In the genomic region with DNA sequence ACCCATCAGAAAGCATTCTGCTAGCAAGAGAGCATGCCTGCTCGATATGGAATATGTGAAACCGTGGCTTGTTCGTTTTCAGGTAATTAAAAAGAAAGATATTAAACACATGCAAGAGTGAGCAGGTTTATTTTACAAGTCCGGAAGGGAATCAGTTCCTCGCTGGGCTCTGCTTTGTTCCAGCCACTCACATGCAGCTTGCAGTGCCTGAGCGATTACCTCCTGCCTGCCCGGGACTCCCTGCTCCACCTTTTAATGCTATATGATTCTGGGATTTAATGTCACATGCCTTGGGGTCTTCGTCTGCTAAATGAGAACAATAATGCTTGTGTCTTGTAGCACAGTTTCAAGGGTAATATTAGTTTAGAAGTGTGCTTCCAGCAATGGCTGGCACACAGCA, we compare ENCODE assay signal across 31 mouse cellular contexts.
DNase-seq lines count a peak whose midpoint lies in the region; ATAC-seq and TF ChIP-seq lines count a peak whose summit lies in the region.
"Had no signal": no experiment of that assay in that cellular context is flagged by ENCODE, and none has a peak within 500 bp of the region (broad histone marks: within the 10 kb centered on the region; RNA-seq: fewer than 3 reads in every experiment).

No protein-coding gene starts in this region.

- H3K9me3 ChIP-seq in hindbrain, embryonic 12.5 days (replicated peaks) = no peaks in the 10 kb centered on the region
- no peaks in the 10 kb centered on the region for H3K9me3 ChIP-seq in hindbrain, embryonic 10.5 days
- no peaks in the 10 kb centered on the region for H3K9me3 ChIP-seq in hindbrain, embryonic 16.5 days (ENCODE audit: control insufficient read depth, low read length)
- no peaks in the 10 kb centered on the region for H3K9me3 ChIP-seq in hindbrain, embryonic 11.5 days (ENCODE audit: control insufficient read depth, low read length)
- H3K9me3 ChIP-seq in neural tube, embryonic 15.5 days (replicated peaks) = no peaks in the 10 kb centered on the region
- H3K9me3 ChIP-seq: embryonic facial prominence, embryonic 10.5 days; embryonic facial prominence, embryonic 13.5 days; forebrain, embryonic 12.5 days; heart, embryonic 12.5 days; heart, embryonic 15.5 days; intestine, embryonic 15.5 days had no signal

- no peaks in the 10 kb centered on the region for H3K27me3 ChIP-seq in hindbrain, embryonic 12.5 days
- 0 out of 2 replicates have a peak, but pooled peaks cover 10% of the 10 kb centered on the region for H3K27me3 ChIP-seq in hindbrain, embryonic 10.5 days (ENCODE audit: insufficient read depth, poor library complexity, severe bottlenecking)
- H3K27me3 ChIP-seq in hindbrain, embryonic 16.5 days (replicated peaks; ENCODE audit: control insufficient read depth, insufficient read depth, low read length) = no peaks in the 10 kb centered on the region
- no peaks in the 10 kb centered on the region for H3K27me3 ChIP-seq in hindbrain, embryonic 11.5 days (ENCODE audit: control insufficient read depth, insufficient read depth, low read length)
- H3K27me3 ChIP-seq in neural tube, embryonic 15.5 days (replicated peaks) = no peaks in the 10 kb centered on the region
- H3K27me3 ChIP-seq: CH12.LX; embryonic facial prominence, embryonic 13.5 days; forebrain, embryonic 12.5 days; heart, embryonic 12.5 days; heart, embryonic 15.5 days; intestine, embryonic 15.5 days; Patski had no signal

- DNase-seq in hindbrain, embryonic 10.5 days (ENCODE audit: low spot score) = no peak
- no peak for DNase-seq in hindbrain, embryonic 11.5 days (ENCODE audit: low spot score)
- peak; percentile 25 for DNase-seq in brain, embryonic 14.5 days (ENCODE audit: low read depth)
- no peak for DNase-seq in c-Kit-positive CD71-positive TER-119-positive erythroid progenitor cells, embryonic 14.5 days (ENCODE audit: low spot score)
- DNase-seq: adrenal gland, postnatal 10 days; adrenal gland, postnatal 36 days; B cell, adult 2 months; cerebellum, adult 11-12 months; cerebellum, adult 8-10 months; cerebellum, postnatal 10 days; cerebellum, postnatal 36 days; embryo, embryonic 11 days; gastrocnemius, postnatal 10 days; gastrocnemius, postnatal 36 days; heart, postnatal 10 days; heart, postnatal 36 days; kidney, adult 11 months had no signal

- H3K36me3 ChIP-seq in hindbrain, embryonic 12.5 days = no peaks in the 10 kb centered on the region
- H3K36me3 ChIP-seq in hindbrain, embryonic 10.5 days = no peaks in the 10 kb centered on the region
- no peaks in the 10 kb centered on the region for H3K36me3 ChIP-seq in hindbrain, embryonic 16.5 days (ENCODE audit: control insufficient read depth, insufficient read depth, low read length)
- no peaks in the 10 kb centered on the region for H3K36me3 ChIP-seq in hindbrain, embryonic 11.5 days (ENCODE audit: control insufficient read depth, insufficient read depth, low read length)
- H3K36me3 ChIP-seq in neural tube, embryonic 15.5 days = no peaks in the 10 kb centered on the region
- H3K36me3 ChIP-seq: embryonic facial prominence, embryonic 10.5 days; embryonic facial prominence, embryonic 13.5 days; forebrain, embryonic 12.5 days; G1E; heart, embryonic 12.5 days; heart, embryonic 15.5 days; intestine, embryonic 15.5 days had no signal

- ATAC-seq in hindbrain, embryonic 12.5 days (ENCODE audit: low FRiP score) = peak; percentile 21; the same call in 1 of the 2 replicates
- peak; percentile 46 for ATAC-seq in hindbrain, embryonic 16.5 days
- ATAC-seq in hindbrain, embryonic 11.5 days (ENCODE audit: low FRiP score) = no peak
- peak; percentile 60 for ATAC-seq in neural tube, embryonic 15.5 days (ENCODE audit: low FRiP score)
- ATAC-seq: forebrain, embryonic 16.5 days; intestine, embryonic 15.5 days; Patski had no signal

- 73% methylated on average over 8 of the region's 8 CpGs for WGBS in hindbrain, embryonic 12.5 days
- 77% methylated on average over 8 of the region's 8 CpGs for WGBS in hindbrain, embryonic 10.5 days
- 51% methylated on average over 8 of the region's 8 CpGs for WGBS in hindbrain, embryonic 16.5 days
- WGBS in hindbrain, embryonic 11.5 days = 81% methylated on average over 8 of the region's 8 CpGs
- 23% methylated on average over 8 of the region's 8 CpGs for WGBS in neural tube, embryonic 15.5 days

- no peak overlapping the region for H3K27ac ChIP-seq in hindbrain, embryonic 12.5 days
- H3K27ac ChIP-seq in hindbrain, embryonic 10.5 days = no peak overlapping the region
- H3K27ac ChIP-seq in hindbrain, embryonic 16.5 days (ENCODE audit: low read depth, low read length) = no peak overlapping the region
- H3K27ac ChIP-seq in hindbrain, embryonic 11.5 days (ENCODE audit: low read depth, low read length) = no peak overlapping the region
- peak overlapping the region; percentile 14 for H3K27ac ChIP-seq in neural tube, embryonic 15.5 days (replicated peaks)
- H3K27ac ChIP-seq: embryonic facial prominence, embryonic 10.5 days; embryonic facial prominence, embryonic 13.5 days; forebrain, embryonic 12.5 days; heart, embryonic 15.5 days; intestine, embryonic 15.5 days had no signal

- no peak overlapping the region for H3K4me3 ChIP-seq in hindbrain, embryonic 12.5 days
- no peak overlapping the region for H3K4me3 ChIP-seq in hindbrain, embryonic 10.5 days
- no peak overlapping the region for H3K4me3 ChIP-seq in hindbrain, embryonic 16.5 days (ENCODE audit: low read length)
- no peak overlapping the region for H3K4me3 ChIP-seq in hindbrain, embryonic 11.5 days (ENCODE audit: low read depth, low read length)
- H3K4me3 ChIP-seq in neural tube, embryonic 15.5 days (replicated peaks) = no peak overlapping the region
- H3K4me3 ChIP-seq: embryonic facial prominence, embryonic 10.5 days; embryonic facial prominence, embryonic 13.5 days; erythroblast, embryonic 14.5 days; forebrain, embryonic 12.5 days; heart, embryonic 12.5 days; heart, embryonic 15.5 days; intestine, embryonic 15.5 days had no signal

- no peak overlapping the region for H3K9ac ChIP-seq in hindbrain, embryonic 12.5 days
- no peak overlapping the region for H3K9ac ChIP-seq in hindbrain, embryonic 16.5 days (ENCODE audit: low read depth, low read length)
- H3K9ac ChIP-seq in hindbrain, embryonic 11.5 days (ENCODE audit: low read depth, low read length) = no peak overlapping the region
- H3K9ac ChIP-seq in neural tube, embryonic 15.5 days (replicated peaks) = no peak overlapping the region
- H3K9ac ChIP-seq: embryonic facial prominence, embryonic 13.5 days; forebrain, embryonic 12.5 days; heart, embryonic 12.5 days; heart, embryonic 15.5 days; intestine, embryonic 15.5 days had no signal

- TF ChIP-seq POLR2A in brain, embryonic 14.5 days (IDR thresholded peaks at IDR 0.05; ENCODE audit: borderline replicate concordance, extremely low read depth, insufficient read depth, insufficient read length, poor library complexity, severe bottlenecking) = no peak

- no peak overlapping the region for H3K4me2 ChIP-seq in hindbrain, embryonic 12.5 days (replicated peaks)
- no peak overlapping the region for H3K4me2 ChIP-seq in hindbrain, embryonic 16.5 days (ENCODE audit: low read length)
- H3K4me2 ChIP-seq in hindbrain, embryonic 11.5 days (replicated peaks; ENCODE audit: low read depth, low read length) = no peak overlapping the region
- peak overlapping the region; percentile 0; the same call in 1 of the 2 replicates for H3K4me2 ChIP-seq in neural tube, embryonic 15.5 days
- H3K4me2 ChIP-seq: embryonic facial prominence, embryonic 13.5 days; forebrain, embryonic 12.5 days; heart, embryonic 12.5 days; heart, embryonic 15.5 days; intestine, embryonic 15.5 days had no signal

- TF ChIP-seq CTCF in brain, embryonic 14.5 days (IDR thresholded peaks at IDR 0.05; ENCODE audit: borderline replicate concordance, extremely low read depth, insufficient read depth, insufficient read length) = no peak

- H3K4me1 ChIP-seq in hindbrain, embryonic 12.5 days = peaks cover 14% of the 10 kb centered on the region
- H3K4me1 ChIP-seq in hindbrain, embryonic 10.5 days (replicated peaks) = peaks cover 40% of the 10 kb centered on the region
- H3K4me1 ChIP-seq in hindbrain, embryonic 16.5 days (ENCODE audit: control insufficient read depth, insufficient read depth, low read depth, low read length) = no peaks in the 10 kb centered on the region; the same call in 1 of the 2 replicates
- H3K4me1 ChIP-seq in hindbrain, embryonic 11.5 days (replicated peaks; ENCODE audit: control insufficient read depth, insufficient read depth, low read length) = no peaks in the 10 kb centered on the region
- H3K4me1 ChIP-seq in neural tube, embryonic 15.5 days = peaks cover 41% of the 10 kb centered on the region
- H3K4me1 ChIP-seq: embryonic facial prominence, embryonic 13.5 days; heart, embryonic 12.5 days; heart, embryonic 15.5 days; intestine, embryonic 15.5 days had no signal
